Mouse (Mus musculus) liver, adult 2 months (tissue): ENCODE data around the gene Pum1. TPM values are rescaled to one million over a fixed set of nuclear protein-coding genes. Genes with fewer than 3 reads are reported as not detected.

Experiments
- DNase-seq: peaks from one replicate; pipeline ENCODE4 v3.0.0-alpha.2; 2011; ENCODE audit warnings: low read depth, low spot score; ENCODE audit errors: extremely low read depth
- H3K27ac ChIP-seq: fragments of 200-500 bp; replicated peaks from 2 replicates; pipeline ENCODE4 v1.5.1; 2012; ENCODE audit warnings: low read depth, mild to moderate bottlenecking, control low read depth, inconsistent platforms, low read length; ENCODE audit not compliant: insufficient read depth
- H3K27me3 ChIP-seq: fragments of 200-500 bp; 2 replicates; pipeline ENCODE4 v1.6.1; 2012; ENCODE audit warnings: mild to moderate bottlenecking, moderate library complexity, low read length, inconsistent platforms; ENCODE audit not compliant: control insufficient read depth, insufficient read depth
- H3K36me3 ChIP-seq: fragments of 200-500 bp; 2 replicates; pipeline ENCODE4 v1.6.1; 2012; ENCODE audit warnings: low read length, inconsistent platforms; ENCODE audit not compliant: control insufficient read depth, insufficient read depth
- H3K4me1 ChIP-seq: fragments of 200-500 bp; 2 replicates; pipeline ENCODE4 v1.6.1; 2011; ENCODE audit warnings: low read length; ENCODE audit not compliant: control insufficient read depth, insufficient read depth
- H3K4me3 ChIP-seq: fragments of 200-500 bp; 2 replicates; pipeline ENCODE4 v1.5.1; 2011; ENCODE audit warnings: low read depth, mild to moderate bottlenecking, control low read depth, low read length, moderate library complexity; ENCODE audit not compliant: insufficient read depth
- H3K79me2 ChIP-seq: fragments of 200-500 bp; 2 replicates; pipeline ENCODE4 v1.6.1; 2012; ENCODE audit warnings: inconsistent platforms, mild to moderate bottlenecking, low read length, moderate library complexity; ENCODE audit not compliant: control insufficient read depth, insufficient read depth
- H3K9ac ChIP-seq: fragments of 200-500 bp; 2 replicates; pipeline ENCODE4 v1.6.1; 2012; ENCODE audit warnings: low read depth, mild to moderate bottlenecking, control low read depth, inconsistent platforms, low read length
- CTCF ChIP-seq: fragments of 200-500 bp; IDR thresholded peaks from 2 replicates; pipeline ENCODE4 v1.5.1; 2011; ENCODE audit warnings: low read depth, low read length, control low read depth
- POLR2A ChIP-seq: fragments of 200-500 bp; IDR thresholded peaks from 2 replicates; pipeline ENCODE4 v1.6.1; 2011; ENCODE audit warnings: low read length, control low read depth; ENCODE audit not compliant: insufficient read depth; ENCODE audit errors: extremely low read depth
- WGBS: fragments of 180-500 bp; shearing (Covaris S2); methylation state at CpG from one replicate; pipeline ENCODE4 v1.1.7; 2018; 5-methylcytosine and 5-hydroxymethylcytosine counted together
- polyA plus RNA-seq: library from polyadenylated mRNA; depleted of rRNA; stranded (reverse); fragments of >200 nt; gene quantifications from 2 replicates; pipeline ENCODE4 v1.2.3, GENCODE M21; 2012
- total RNA-seq: library from RNA; depleted of rRNA; stranded (reverse); fragments of >200 nt; gene quantifications from 2 replicates; pipeline ENCODE4 v1.2.3, GENCODE M21; 2014

Pum1 gene
- total and polyA plus RNA-seq, 2 experiments, result 25.4 to 30.3 TPM

DNA sequence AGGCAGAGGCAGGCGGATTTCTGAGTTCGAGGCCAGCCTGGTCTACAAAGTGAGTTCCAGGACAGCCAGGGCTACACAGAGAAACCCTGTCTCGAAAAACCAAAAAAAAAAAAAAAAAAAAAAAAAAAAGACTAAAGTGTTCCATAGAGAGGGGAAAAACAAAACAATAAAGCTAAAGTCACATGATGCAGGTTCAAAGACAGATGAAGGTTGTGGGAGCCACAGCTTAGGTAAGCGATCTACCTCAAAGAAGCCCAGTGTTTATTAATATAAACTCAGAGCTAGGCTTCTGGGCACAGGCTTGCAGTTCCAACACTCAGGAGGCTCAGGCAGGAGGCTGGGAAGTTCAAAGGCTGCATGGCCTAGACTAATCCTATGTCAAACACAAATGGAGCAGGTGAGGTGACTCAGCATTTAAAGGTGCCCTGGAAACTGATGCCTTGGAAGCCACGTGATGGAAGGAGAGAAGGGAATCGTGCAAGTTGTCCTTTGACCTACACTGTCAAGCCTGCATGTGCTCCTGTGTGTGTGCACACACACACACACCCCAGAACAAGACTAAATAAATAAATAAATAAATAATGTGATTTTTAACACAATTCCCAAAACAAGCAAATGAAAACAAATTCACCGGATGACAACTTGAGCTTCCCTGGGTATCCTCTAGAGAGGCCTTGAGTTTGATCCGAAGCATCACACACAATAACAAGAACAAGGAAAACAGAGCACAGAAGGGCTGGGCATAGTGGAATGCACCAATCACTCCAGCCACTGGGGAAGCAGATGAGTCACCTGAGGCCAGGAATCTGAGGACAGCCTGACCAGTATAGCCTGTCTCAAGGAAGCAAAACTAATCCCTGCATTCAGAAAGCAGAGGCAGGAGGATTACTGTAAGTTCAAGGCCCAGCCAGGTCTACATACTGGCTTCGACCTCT is 25.4 kb upstream of the Pum1 start:
- 58% methylated on average over 8 of the region's 9 CpGs for WGBS

DNA sequence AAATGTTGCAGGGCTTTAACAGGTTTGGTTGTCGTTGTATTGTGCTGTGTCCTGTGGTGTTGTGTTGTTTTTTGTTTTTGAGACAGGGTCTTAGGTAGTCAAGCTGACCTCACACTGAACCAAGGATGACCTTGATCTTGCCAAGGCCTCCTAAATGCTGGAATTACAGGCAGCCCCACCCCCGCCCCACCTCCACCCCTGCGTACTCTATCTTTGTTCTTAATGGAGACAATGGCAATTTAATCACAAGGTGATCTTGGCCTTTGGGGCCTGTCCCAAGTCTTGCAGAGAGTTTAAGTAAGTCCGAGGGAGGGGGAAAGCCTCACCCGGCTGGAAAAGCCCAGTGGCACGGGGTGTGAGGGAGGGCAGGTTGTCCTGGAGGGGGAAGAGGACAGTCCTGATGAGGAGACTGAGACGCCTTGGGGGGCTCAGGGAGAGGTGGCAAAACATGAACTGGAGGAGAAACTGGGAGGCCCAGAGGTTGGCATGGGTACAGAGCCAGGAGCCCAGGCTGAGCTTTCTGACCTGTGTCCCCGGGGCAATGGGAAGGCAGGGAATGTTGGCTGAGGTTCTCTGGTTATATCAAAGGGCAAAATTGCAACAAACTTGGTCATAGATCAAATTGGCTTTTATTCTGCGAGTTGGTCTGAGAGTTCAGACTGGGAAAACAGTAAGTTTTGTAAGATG is 22.9 kb upstream of the Pum1 start:
- WGBS, result 26% methylated on average over 9 of the region's 9 CpGs
- Histone ChIP-seq H3K27me3 (no peaks in the 10 kb centered on the region), H3K9ac (peak overlapping the region; percentile 69), H3K4me3 (no peak overlapping the region), H3K4me1 (peaks cover 24% of the 10 kb centered on the region), H3K27ac (peak overlapping the region; percentile 99), H3K36me3 (no peaks in the 10 kb centered on the region), H3K79me2 (no peaks in the 10 kb centered on the region)
- peak; percentile 98 for DNase-seq
- TF ChIP-seq POLR2A (no peak), CTCF (no peak)

More for the DNA sequence above, 25.4 kb upstream of the Pum1 start:
- peak; percentile 99 for DNase-seq
- no peaks in the 10 kb centered on the region for H3K36me3 ChIP-seq
- peaks cover 24% of the 10 kb centered on the region for H3K4me1 ChIP-seq
- TF ChIP-seq POLR2A (no peak), CTCF (no peak)
- H3K27ac ChIP-seq, result peak overlapping the region; percentile 59
- no peak overlapping the region for H3K4me3 ChIP-seq
- H3K27me3 ChIP-seq, result no peaks in the 10 kb centered on the region
- H3K79me2 ChIP-seq, result no peaks in the 10 kb centered on the region
- H3K9ac ChIP-seq, result no peak overlapping the region

DNA sequence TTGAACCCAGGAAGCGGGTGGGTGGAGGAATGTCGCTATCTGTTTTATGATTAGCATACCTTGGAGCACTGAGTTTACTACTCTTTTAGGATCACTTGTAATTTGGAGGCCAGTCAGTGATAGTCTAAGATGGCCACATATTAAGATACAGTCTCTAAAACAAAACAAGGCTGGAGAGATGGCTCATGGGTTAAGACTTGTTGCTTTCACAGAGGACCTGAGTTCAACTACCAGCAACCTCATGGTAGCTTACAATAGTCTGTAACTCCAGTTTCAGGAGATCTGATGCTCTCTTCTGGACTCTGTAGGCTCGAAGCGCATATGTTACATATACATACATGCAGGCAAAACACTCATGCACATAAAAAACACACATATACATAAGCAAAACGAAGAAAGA is 20.7 kb upstream of the Pum1 start:
- Histone ChIP-seq H3K27ac (no peak overlapping the region), H3K79me2 (no peaks in the 10 kb centered on the region), H3K4me3 (no peak overlapping the region), H3K4me1 (peaks cover 20% of the 10 kb centered on the region), H3K27me3 (no peaks in the 10 kb centered on the region), H3K36me3 (no peaks in the 10 kb centered on the region), H3K9ac (no peak overlapping the region)
- no peak for DNase-seq
- 93% methylated on average over 5 of the region's 5 CpGs for WGBS
- TF ChIP-seq POLR2A, result no peak
- TF ChIP-seq CTCF, result no peak

DNA sequence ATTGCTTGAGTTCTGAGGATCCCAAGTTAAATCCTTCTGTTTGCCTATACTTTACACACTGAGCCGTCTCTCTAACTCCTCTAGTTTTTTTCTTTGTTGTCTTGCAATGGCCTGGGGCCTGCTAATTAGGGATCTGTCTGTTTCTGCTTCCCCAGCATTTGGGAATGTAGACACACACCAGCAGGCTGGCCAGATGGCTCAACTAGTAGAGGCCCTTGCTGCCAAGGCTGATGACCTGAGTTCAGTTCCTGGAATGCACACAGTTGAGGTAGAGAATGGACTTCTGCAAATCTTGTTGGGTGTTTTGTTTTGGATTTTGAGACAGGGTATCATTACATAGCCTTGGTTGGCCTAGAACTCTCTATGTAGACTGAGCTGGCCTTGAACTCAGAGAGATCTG is 17.7 kb upstream of the Pum1 start:
- H3K4me3 ChIP-seq, result no peak overlapping the region
- peaks cover 6% of the 10 kb centered on the region for H3K4me1 ChIP-seq
- no peak for TF ChIP-seq CTCF
- TF ChIP-seq POLR2A, result no peak
- H3K9ac ChIP-seq, result no peak overlapping the region
- peak; percentile 53 for DNase-seq
- 74% methylated on average over 1 of the region's 1 CpGs for WGBS
- H3K27ac ChIP-seq, result no peak overlapping the region
- no peaks in the 10 kb centered on the region for H3K36me3 ChIP-seq
- no peaks in the 10 kb centered on the region for H3K79me2 ChIP-seq
- H3K27me3 ChIP-seq, result no peaks in the 10 kb centered on the region

DNA sequence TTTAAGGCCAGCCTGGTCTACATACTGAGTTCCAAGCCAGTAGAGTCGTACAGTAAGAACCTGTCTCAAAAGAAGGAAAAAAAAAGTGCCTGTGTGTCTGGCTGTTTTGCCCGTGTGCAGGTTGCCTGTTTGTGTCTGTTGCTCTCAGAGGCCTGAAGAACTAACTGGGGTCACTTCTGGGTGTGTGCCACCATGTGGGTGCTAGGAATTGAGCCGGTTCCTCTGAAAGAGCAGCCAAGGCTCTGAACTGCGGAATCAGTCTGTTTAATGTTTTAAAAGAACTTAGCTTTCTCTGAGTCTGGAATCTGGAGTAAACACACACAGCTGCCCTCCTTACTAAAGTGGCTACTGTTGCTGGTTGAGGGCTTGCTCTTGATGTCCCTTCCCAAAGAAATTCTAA is 11.8 kb upstream of the Pum1 start:
- no peak overlapping the region for H3K27ac ChIP-seq
- H3K27me3 ChIP-seq, result no peaks in the 10 kb centered on the region
- 78% methylated on average over 4 of the region's 4 CpGs for WGBS
- H3K36me3 ChIP-seq, result no peaks in the 10 kb centered on the region
- TF ChIP-seq POLR2A (no peak), CTCF (no peak)
- H3K4me1 ChIP-seq, result no peaks in the 10 kb centered on the region
- DNase-seq, result no peak
- no peak overlapping the region for H3K4me3 ChIP-seq
- H3K9ac ChIP-seq, result no peak overlapping the region
- H3K79me2 ChIP-seq, result no peaks in the 10 kb centered on the region

DNA sequence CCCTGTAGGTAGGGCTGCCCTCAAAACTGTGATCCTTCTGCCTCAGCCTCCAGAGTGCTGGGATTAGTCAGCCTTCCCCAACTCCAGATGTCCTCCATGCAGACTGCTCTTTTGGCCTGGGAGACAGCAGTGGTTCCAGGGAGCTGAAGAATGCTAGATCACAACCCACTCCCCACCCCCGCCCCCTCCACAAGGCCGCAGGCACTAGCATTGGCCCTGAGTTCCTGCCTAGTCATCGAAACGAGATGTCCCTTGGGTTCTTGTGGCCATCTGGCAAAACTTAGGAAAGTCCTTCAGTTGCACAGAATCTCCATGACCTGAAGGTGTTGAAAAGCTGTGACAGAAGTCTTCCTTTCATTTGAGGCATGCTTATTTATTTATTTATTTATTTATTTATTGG is 10.6 kb upstream of the Pum1 start:
- H3K27me3 ChIP-seq, result no peaks in the 10 kb centered on the region
- DNase-seq, result no peak
- no peaks in the 10 kb centered on the region for H3K4me1 ChIP-seq
- WGBS, result 87% methylated on average over 4 of the region's 4 CpGs
- no peak overlapping the region for H3K4me3 ChIP-seq
- TF ChIP-seq POLR2A (no peak), CTCF (no peak)
- H3K27ac ChIP-seq, result no peak overlapping the region
- H3K79me2 ChIP-seq, result no peaks in the 10 kb centered on the region
- H3K9ac ChIP-seq, result no peak overlapping the region
- no peaks in the 10 kb centered on the region for H3K36me3 ChIP-seq
